21 mouse cellular contexts compared by ENCODE assay signal in genomic region chr9:121785261-121785660, GRCm38 (mm10). TPM values are rescaled to one million over a fixed set of nuclear protein-coding genes. Genes with fewer than 3 reads are reported as not detected.
"Had no signal": no experiment of that assay in that cellular context is flagged by ENCODE, and none has a peak within 500 bp of the region (broad histone marks: within the 10 kb centered on the region; RNA-seq: fewer than 3 reads in every experiment).

No protein-coding gene starts in this region.

- H3K27me3 ChIP-seq: midbrain, embryonic 15.5 days; neural tube, embryonic 15.5 days had no signal

- H3K36me3 ChIP-seq: lung, embryonic 15.5 days; midbrain, embryonic 13.5 days; midbrain, embryonic 15.5 days; neural tube, embryonic 13.5 days; neural tube, embryonic 15.5 days had no signal

- H3K4me2 ChIP-seq: lung, embryonic 15.5 days; midbrain, embryonic 11.5 days; midbrain, embryonic 13.5 days; midbrain, embryonic 15.5 days; neural tube, embryonic 13.5 days; neural tube, embryonic 15.5 days had no signal

- DNase-seq: liver, postnatal 0 days; lung, adult 2 months; lung, postnatal 14 days; lung, postnatal 36 days; retina, postnatal 1 day; right cerebral cortex, adult 18-20 months; right cerebral cortex, postnatal 25 days; right cerebral cortex, postnatal 4 days; spleen, adult 18-20 months; thymus, adult 18-20 months; thymus, postnatal 14 days; thymus, postnatal 36 days had no signal

- H3K4me3 ChIP-seq: lung, embryonic 15.5 days; megakaryocyte, embryonic 14.5 days; midbrain, embryonic 13.5 days; midbrain, embryonic 15.5 days; neural tube, embryonic 13.5 days; neural tube, embryonic 15.5 days had no signal

RNA-seq across cellular contexts. Expression of gene Hhatl, which starts 7.0 kb away (rescaled TPM):
- polyA plus RNA-seq: liver, postnatal 0 days; macrophage; midbrain, embryonic 11.5 days had no signal

RNA-seq across cellular contexts. Expression of gene Klhl40, which starts 7.9 kb away (rescaled TPM):
- polyA plus RNA-seq: macrophage; small intestine, adult 2 months had no signal

RNA-seq across cellular contexts. Expression of gene Ccdc13, which starts 54.0 kb away (rescaled TPM):
- polyA plus RNA-seq: liver, postnatal 0 days; macrophage had no signal
